Mouse (Mus musculus) olfactory bulb, adult 2 months (tissue): ENCODE results near the gene Cacna1i. TPM values are rescaled to one million over a fixed set of nuclear protein-coding genes. Genes with fewer than 3 reads are reported as not detected.
A peak's percentile ranks its signal among the peaks of the same experiment; 100 is the strongest.

ENCODE experiments used
- H3K27ac ChIP-seq: fragments of 200-500 bp; 2 replicates; pipeline ENCODE4 v1.5.1; 2012; ENCODE audit warnings: low read depth, low read length; ENCODE audit not compliant: insufficient read depth
- H3K4me1 ChIP-seq: fragments of 200-500 bp; 2 replicates; pipeline ENCODE4 v1.6.1; 2012; ENCODE audit warnings: low read length; ENCODE audit not compliant: control insufficient read depth, insufficient read depth
- H3K4me3 ChIP-seq: fragments of 200-500 bp; 2 replicates; pipeline ENCODE4 v1.5.1; 2012; ENCODE audit warnings: mild to moderate bottlenecking, low read depth, low read length, moderate library complexity; ENCODE audit not compliant: insufficient read depth
- CTCF ChIP-seq: fragments of 200-500 bp; IDR thresholded peaks from 2 replicates; pipeline ENCODE4 v1.5.1; 2012; ENCODE audit warnings: low read depth, mild to moderate bottlenecking, low read length, moderate library complexity; ENCODE audit not compliant: insufficient read depth
- POLR2A ChIP-seq: fragments of 200-500 bp; IDR thresholded peaks from 2 replicates; pipeline ENCODE4 v1.6.1; 2012; ENCODE audit warnings: mild to moderate bottlenecking, low read depth, low read length, moderate library complexity; ENCODE audit not compliant: insufficient read depth
- WGBS: fragments of 180-500 bp; shearing (Covaris S2); methylation state at CpG from one replicate; pipeline ENCODE4 v1.1.7; 2018; 5-methylcytosine and 5-hydroxymethylcytosine counted together
- polyA plus RNA-seq: library from polyadenylated mRNA; stranded (reverse); fragments of >200 nt; gene quantifications from 2 replicates; pipeline ENCODE4 v1.2.4, GENCODE M21; 2012; ENCODE audit warnings: low replicate concordance; ENCODE audit not compliant: missing spikeins, insufficient read depth, insufficient read length

The Cacna1i gene
- not detected in 2 replicates for polyA plus RNA-seq

DNA sequence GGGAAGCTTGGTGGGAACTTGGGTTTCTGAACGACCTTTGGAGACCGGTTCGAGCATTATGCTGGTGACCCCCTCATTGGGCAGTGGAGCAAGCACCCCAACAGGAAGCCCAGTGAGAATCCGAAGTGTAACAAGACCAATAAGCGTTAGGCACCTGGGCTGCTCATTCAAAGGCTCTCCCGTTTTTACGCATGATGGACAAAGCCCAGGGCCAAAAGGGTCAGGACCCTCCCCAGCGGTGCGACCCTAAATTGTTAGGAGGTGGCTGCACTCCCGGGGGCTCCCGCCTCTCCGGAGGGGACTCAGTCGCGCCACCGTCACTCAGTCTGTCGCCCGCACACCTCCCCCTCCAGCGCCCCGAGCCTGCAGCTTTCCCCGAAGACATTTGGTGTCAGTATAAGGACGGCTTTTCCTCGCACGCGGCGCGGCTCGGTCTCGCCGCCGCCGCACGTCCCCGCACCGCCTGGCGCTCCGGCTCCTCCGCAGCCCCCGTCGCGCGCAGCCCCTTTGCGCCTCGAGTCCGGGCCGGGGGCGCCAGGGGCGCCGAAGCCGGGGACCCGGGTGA, at the start of gene Cacna1i:
Cacna1i (plus strand) TSS at position 388 of the 565 bp plus-strand sequence.
- Histone ChIP-seq H3K4me3 (peak within 1 kb of the TSS; percentile 86), H3K27ac (peak within 1 kb of the TSS; percentile 89), H3K4me1 (peaks cover 66% of the 10 kb centered on the region)
- 0 out of 2 replicates have a peak, but pooled peaks have one; percentile 29 for TF ChIP-seq POLR2A
- TF ChIP-seq CTCF: no peak
- 2% methylated on average over 49 of the region's 50 CpGs for WGBS

GRCm38 (mm10) chr15:80248135-80248534, 38.9 kb upstream of the Cacna1i start:
- H3K4me3 ChIP-seq: no peak overlapping the region
- TF ChIP-seq CTCF (no peak), POLR2A (no peak)
- peaks cover 15% of the 10 kb centered on the region for H3K4me1 ChIP-seq
- WGBS: 96% methylated on average over 12 of the region's 12 CpGs
- H3K27ac ChIP-seq: no peak overlapping the region

DNA sequence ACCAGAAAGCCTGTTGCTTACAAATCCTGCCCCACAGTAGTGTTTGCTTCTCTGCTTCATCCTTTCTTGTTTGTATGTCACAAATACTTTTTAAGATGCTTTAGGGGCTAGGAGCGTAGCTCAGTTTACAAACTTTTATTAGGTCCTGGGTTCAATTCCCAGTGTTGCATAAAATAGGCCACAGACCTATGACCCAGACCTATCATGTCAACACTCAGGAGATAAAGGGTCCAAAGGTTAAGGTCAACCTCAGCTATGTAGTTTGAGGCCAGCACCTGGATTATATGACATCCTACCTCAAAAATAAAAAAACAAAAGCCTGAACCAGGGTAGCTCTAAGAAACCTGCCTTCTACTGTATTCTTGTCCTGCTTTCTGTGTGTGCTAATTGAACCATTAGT, 38.4 kb upstream of the Cacna1i start:
- TF ChIP-seq CTCF (no peak), POLR2A (no peak)
- Histone ChIP-seq H3K27ac (no peak overlapping the region), H3K4me3 (no peak overlapping the region), H3K4me1 (peaks cover 15% of the 10 kb centered on the region)
- WGBS: 94% methylated on average over 1 of the region's 1 CpGs

DNA sequence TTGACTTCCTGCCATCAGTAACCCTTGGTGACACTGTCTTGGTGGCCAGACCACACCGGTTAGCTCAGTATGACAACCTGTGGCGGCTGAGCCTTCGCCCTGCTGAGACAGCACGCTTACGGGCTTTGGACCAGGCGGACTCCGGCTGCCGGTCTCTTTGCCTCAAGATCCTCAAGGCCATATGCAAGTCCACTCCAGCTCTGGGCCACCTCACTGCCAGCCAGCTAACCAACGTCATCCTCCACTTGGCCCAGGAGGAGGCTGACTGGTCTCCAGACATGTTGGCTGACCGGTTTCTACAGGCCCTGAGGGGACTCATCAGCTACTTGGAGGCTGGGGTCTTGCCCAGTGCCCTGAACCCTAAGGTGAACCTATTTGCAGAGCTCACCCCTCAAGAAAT, 37.4 kb upstream of the Cacna1i start:
- WGBS: 91% methylated on average over 10 of the region's 10 CpGs
- Histone ChIP-seq H3K27ac (0 out of 2 replicates have a peak overlapping the region, but pooled peaks have one; percentile 29), H3K4me1 (peaks cover 18% of the 10 kb centered on the region), H3K4me3 (no peak overlapping the region)
- TF ChIP-seq POLR2A (no peak), CTCF (no peak)

DNA sequence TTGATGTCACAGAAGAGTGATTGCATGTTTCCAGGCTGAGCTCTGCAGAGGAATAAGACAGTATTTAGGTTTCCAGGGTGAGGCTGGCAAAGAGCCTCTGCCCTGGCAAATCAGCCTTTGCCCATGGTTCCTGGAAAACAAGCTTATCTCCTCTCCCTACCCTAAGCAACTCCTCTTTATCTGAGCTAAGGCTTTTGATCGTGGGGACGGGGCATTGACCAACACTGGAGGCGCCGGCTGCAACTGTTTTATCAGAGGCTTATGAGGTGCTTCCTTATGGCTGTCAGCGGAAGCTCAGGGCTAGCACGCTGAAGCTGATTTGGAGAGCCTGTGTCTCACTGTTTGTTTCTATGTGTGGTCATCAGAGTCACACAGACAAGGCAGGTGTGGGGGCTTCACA, 36.5 kb upstream of the Cacna1i start:
- Histone ChIP-seq H3K4me1 (peaks cover 18% of the 10 kb centered on the region), H3K4me3 (no peak overlapping the region), H3K27ac (peak overlapping the region; percentile 90)
- TF ChIP-seq CTCF (no peak), POLR2A (no peak)
- 87% methylated on average over 6 of the region's 6 CpGs for WGBS

DNA sequence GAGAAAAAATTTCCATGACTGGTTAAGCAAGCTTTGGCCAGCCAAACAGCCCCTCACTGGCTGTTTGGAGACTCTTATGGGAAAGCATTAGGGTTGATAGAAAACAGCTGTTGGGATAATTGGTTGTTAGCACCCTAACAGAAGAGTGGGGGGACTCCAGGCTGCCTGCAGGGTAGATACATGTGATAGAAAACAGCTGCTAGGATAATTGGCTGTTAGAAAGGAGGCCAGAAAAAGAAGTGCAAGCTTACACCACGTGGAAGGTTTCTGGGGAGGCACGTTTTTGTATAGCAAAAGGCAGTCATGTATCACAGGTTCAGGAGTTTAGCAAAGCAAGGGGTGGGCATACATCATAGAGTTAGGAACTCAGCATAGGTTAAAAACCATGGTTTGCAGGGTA, 33.5 kb upstream of the Cacna1i start:
- 7% methylated on average over 2 of the region's 2 CpGs for WGBS
- no peak overlapping the region for H3K4me3 ChIP-seq

GRCm38 (mm10) chr15:80254207-80254606, 32.8 kb upstream of the Cacna1i start:
- 28% methylated on average over 6 of the region's 6 CpGs for WGBS
- Histone ChIP-seq H3K4me3 (peak overlapping the region; percentile 90), H3K4me1 (peaks cover 22% of the 10 kb centered on the region), H3K27ac (peak overlapping the region; percentile 97)
- TF ChIP-seq POLR2A (no peak), CTCF (no peak)

More for the DNA sequence above, 33.5 kb upstream of the Cacna1i start:
- TF ChIP-seq POLR2A (no peak), CTCF (no peak)
- Histone ChIP-seq H3K27ac (peak overlapping the region; percentile 97), H3K4me1 (peaks cover 22% of the 10 kb centered on the region)

DNA sequence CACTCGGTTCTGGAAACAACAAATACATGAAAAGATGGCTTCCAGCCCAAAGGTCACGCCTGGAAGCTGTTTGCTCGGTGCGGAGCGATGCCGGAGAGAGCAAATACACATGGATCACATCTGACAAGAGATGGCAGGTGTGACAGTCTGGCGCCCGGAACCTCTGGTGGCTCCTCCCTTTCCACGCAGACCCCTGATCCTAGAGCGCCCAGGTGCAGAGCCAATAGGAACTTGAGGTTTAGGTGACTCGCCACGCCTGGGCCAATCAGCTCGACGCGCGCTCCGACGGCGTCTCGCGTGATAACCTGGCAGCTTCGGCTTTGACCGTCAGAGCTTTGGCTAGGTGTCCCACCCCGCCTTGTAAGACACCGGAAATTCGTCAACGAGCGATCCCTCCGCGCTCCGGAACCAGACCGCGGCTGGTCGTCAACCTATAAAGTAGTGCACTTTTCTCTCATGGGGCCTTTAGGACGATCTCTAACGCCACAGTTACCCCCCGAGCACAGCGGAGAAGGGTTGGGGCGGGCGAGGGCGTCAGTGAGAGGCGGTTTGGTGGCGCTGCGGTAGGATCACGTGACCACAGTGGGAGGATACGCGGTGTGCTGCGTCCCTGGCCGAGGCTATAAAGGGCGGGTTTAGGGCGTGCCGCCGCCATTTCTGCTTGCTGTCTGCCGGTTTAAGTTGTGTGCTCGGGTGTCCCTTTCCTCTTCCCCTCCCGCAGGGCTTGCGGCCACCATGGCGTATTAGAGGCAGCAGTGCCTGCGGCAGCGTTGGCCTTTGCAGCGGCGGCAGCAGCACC, 32.0 kb upstream of the Cacna1i start, which contains the start of gene Atf4:
Atf4 (plus strand) TSS at position 338 of the 799 bp plus-strand sequence.
- WGBS: under 1% methylated on average over 62 of the region's 62 CpGs
- peak within 1 kb of the TSS; percentile 100 for H3K27ac ChIP-seq
- TF ChIP-seq CTCF: no peak
- peak; percentile 99 for TF ChIP-seq POLR2A
- peak within 1 kb of the TSS; percentile 90 for H3K4me3 ChIP-seq
- H3K4me1 ChIP-seq: peaks cover 17% of the 10 kb centered on the region

DNA sequence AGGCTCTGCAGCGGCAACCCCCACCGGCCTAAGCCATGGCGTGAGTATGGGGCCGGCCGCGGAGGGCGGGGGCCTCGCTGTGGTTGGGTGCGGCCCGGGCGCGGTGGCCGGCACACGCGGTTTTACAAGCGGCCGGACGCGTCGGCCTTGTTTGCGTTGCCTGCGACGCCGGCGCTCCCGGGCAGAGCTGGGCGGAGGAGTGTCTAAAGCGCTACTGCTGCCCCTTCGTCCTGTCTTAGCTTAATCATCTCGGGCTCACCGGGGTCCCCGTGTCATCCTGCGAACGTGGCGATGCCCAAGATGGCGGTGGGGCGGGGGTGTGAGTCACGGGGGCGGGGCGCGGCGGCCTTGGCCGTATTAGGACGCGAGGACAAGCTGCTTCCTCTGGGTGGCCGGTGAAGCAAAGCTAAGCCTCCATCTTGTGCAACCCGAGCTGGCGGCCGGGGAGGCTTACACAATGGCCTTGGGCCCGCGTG, 31.4 kb upstream of the Cacna1i start:
- Histone ChIP-seq H3K4me3 (peak overlapping the region; percentile 90), H3K27ac (peak overlapping the region; percentile 100), H3K4me1 (peaks cover 11% of the 10 kb centered on the region)
- TF ChIP-seq POLR2A: no peak; the same call in 1 of the 2 replicates
- TF ChIP-seq CTCF: no peak
- WGBS: under 1% methylated on average over 51 of the region's 51 CpGs
